Mouse (Mus musculus) right cerebral cortex, adult 2 months (tissue): ENCODE data around the gene Mlec.
"Not testable (repeated sequence)": the region's sequence is repeated elsewhere in the genome, so short reads cannot be mapped to it uniquely, and the experiment has no call there.

ENCODE experiments used
- DNase-seq, 2 experiments: peaks; one replicate each; pipeline ENCODE4 v3.0.0; 2021 to 2022; ENCODE audit warnings: low spot score in 2 of 2

The Mlec gene

DNA sequence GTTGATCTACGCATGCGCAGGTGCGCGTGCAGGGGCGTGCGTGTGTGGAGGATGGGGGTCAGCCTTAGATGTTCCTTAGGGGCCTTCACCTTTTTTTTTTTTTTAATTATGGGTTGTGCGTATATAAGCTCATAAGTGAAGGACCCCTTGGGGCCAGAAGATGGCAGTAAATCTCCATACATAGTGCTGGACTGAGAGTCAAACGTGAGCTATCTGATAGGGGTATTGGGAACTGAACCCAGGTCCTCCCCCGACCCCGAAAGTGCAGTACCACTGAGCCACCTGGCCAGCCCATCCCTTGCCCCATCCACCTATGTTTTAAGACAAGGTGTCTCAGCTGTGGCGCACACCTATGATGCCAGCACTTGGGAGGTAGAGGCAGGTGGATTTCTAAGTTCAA, 21.6 kb upstream of the Mlec start:
- no peak for DNase-seq

DNA sequence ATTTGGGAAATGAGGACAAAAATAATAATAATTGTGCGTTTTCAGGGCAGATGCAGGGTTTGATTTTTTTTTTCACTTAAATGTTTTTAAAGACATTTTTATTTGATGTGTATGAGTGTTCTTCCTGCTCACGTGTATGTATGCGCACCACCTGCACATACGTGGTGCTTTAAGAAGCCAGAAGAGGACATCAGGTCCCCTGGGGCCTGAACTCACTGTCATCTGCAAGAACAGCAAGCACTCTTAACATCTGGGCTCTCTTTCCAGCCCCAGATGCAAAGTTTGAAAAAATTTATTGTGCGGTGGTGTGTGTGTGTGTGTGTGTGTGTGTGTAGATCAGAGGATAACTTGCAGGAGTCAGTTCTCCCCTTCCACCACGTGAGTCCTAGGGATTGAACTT, 19.9 kb upstream of the Mlec start:
- DNase-seq = no peak

DNA sequence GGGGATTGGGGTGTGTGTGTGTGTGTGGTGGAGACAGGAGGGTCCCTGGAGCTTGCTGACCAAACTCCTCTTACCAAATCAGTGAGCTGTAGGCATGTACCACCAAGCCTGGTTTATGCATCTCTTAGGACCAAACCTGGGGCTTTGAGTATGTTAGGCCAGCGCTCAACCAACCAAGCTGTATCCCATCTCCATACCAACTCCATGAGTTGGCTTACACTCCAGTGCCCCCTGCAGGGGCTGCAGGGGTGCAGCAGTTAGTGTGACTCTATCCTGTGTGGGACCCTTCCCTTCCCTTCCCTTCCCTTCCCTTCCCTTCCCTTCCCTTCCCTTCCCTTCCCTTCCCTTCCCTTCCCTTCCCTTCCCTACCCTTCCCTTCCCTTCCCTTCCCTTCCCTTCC, 16.6 kb upstream of the Mlec start:
- no peak for DNase-seq

DNA sequence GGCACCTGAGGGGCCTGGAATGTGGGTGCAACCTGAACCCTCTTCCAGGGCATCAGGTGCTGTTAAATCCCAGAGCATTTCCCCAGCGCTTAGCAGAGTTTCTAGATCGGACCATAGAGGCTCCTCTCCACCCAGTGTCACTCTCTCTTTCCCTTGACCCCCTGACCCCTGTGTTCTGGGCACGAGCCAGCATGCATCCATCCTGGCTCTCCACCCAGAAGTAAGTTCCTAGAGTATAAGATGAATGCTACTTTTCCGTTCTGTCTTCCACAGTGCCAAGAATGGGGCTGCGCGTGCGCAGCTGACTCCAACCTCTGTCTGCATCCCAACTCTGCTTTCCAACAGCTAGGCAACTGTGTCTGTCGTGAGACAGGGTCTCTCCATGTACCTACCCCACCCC, 12.2 kb upstream of the Mlec start:
- no peak for DNase-seq

DNA sequence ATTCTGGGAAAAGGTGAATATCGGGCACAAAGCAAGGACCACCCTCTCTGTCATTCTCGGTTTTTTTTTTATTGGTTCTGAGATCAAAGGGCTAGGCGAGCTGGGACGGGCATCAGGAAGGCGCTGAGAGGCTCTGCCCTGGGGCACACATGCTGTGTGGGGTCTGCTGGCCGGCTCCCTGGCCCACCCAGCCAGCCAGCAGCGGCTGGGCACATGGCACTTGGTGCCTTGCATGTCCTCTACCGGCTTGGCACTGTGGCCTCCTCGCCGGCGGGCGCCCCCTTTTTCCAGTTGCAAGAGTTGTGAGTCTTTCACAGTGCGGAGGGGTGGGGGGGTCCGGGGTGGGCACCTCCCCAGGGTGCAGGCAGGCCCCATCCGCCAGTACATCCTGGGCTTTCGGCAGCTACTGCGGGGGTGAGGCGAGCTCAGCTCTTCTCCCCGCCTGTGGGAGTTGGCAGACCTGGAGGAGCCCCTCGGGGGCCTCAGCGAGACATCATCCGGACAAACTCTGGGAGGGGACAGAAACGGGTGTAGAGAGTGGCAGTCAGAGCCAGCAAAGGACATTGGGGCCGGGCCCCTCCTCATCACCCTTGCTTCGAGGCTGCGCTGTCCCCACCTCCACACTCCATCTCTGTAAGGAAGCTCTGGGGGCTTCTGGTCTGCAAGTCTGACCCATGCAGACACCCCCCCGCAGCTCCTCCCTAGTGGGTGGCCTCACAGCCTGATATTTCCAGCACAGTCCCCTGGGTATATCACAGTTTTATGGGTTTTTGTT, 10.8 kb upstream of the Mlec start:
- DNase-seq = no peak

DNA sequence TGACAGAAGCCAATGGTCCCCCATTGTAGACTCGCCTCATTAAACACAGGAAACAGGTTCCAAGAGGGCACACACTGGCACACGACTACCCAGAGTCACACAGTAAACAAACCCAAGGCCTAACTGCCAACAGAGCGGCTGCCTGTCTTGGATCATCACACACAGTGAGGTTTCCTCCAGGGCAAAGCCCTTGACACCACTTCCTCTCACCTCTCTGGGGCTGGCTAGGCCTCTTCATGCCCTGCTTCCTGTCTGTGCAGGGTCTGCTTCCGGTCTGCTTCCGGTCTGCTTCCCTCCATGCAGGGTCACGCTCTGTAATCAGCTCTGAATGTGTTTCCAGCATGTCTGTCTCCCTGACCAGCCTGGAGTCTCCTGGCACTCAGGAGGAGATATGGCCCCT, 9.4 kb upstream of the Mlec start:
- DNase-seq = no peak

DNA sequence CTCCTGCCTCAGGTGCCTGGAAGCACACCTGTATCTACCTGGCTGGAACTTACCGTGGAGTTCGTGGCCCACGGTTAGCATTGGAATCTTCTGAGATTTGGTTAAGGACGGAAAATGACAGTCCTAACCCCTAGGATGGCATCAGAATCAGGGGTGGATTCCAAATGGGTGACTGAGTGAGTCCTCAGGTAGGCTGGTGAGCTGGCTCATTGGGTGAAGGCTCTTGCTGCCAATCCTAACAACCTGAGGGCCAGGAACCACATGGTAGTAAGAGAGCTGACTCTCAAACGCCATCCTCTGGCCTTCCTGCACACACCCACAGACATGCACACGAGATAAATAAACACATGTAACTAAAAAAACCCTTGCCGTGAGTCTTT, 8.8 kb upstream of the Mlec start:
- no peak for DNase-seq

DNA sequence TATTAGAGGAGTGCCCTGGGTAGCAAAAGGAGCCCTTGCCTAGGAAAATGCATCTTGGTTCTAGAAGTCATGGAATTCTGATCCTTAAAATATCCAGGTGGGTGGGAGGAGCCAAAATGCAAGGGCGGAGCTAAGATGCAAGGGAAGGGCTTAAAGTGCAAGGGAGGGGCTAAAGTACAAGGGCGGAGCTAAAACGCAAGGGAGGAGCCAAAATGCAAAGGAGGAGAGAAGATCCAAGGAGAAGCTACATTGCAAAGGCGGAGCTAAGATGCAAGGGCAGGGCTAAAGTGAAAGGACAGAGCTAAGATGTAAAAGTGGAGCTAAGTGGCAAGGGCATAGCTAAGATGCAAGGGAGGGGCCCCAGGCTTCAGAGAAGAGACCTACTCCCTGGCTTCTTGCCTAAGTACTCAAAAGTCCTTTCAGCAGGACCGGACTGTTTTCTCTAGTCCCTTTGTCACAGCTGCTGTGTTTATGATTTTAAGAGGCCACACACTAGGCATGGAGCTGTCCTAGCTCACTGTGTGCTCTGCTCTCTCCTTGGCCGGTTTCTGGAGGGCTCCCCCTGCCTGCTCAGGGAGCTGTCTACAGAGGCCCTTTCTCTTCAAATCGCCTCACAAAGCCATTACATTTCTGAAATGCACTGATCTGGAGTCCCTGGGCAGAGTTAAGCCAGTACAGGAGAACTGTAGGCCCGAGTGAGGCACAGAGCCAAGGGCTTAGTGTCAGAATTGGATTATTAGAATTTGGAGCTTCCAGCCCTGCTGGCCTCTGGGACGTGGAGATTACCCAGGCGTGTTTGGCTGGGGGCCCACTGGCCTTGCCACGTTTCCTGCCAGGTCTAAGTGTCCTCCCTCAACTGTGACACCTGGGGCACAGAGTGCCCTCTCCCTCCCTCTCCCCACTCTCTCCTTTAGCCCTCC, 8.2 kb upstream of the Mlec start:
- no peak for DNase-seq

DNA sequence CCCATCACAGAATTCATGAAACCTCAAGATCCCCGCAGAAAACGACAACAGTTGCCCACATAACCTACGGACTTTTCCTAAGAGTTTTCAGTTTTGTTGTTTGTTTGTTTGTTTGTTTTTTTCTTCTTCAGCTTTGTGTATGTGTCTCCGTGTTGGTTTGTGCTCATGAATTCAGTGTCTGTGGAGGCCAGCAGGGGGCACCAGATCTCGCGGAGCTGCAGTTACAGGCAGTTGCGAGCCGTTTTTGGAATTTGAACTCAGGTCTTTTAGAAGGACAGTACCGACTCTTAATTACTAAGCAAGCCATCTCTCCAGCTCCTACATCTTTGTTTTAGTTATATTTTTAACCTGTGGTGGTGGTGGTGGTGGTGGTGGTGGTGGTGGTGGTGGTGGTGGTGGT, 7.4 kb upstream of the Mlec start:
- no peak for DNase-seq

DNA sequence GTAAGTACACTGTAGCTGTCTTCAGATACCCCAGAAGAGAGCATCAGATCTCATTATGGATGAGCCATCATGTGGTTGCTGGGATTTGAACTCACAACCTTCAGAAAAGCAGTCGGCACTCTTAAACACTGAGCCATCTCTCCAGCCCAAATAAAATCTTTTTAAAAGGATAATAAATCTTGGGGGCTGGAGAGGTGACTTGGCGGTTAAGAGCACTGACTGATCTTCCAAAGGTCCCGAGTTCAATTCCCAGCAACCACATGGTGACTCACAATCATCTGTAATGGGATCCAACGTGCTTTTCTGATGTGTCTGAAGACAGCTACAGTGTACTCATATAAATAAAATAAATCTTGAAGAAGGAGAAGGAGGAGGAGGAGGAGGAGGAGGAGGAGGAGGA, 6.5 kb upstream of the Mlec start:
- DNase-seq = not testable (repeated sequence)

DNA sequence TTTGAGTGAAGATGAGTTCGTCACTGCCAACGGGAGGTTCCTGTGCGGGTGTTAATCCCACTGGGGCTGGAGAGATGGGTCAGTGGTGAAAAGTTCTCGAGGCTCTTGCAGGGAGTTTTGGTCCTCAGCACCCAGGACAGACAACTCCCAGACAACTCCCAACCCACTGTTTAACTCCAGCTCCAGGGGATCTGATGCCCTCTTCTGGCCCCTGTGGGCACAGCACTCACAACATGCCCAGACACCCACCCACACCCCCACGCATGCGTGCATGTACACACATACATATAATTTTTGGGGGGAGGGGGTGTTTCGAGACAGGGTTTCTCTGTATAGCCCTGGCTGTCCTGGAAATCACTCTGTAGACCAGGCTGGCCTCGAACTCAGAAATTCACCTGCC, 5.6 kb upstream of the Mlec start:
- peak; percentile 64 to 69 for DNase-seq

DNA sequence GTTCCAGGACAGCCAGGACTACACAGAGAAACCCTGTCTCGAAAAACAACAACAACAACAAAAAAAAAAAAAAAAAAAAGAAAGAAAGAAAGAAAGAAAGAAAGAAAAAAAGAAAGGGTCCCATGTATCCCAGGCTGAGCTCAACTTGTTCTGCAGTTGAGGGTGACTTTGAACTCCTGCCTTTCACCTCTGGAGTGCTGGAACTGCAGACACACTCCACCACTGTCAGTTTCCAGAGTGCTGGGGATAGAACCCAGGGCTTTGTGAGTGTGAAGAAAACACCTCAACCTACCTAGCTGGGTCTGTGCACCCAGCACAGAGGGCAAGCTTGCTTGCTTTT, 3.9 kb upstream of the Mlec start:
- DNase-seq = not testable (repeated sequence)

DNA sequence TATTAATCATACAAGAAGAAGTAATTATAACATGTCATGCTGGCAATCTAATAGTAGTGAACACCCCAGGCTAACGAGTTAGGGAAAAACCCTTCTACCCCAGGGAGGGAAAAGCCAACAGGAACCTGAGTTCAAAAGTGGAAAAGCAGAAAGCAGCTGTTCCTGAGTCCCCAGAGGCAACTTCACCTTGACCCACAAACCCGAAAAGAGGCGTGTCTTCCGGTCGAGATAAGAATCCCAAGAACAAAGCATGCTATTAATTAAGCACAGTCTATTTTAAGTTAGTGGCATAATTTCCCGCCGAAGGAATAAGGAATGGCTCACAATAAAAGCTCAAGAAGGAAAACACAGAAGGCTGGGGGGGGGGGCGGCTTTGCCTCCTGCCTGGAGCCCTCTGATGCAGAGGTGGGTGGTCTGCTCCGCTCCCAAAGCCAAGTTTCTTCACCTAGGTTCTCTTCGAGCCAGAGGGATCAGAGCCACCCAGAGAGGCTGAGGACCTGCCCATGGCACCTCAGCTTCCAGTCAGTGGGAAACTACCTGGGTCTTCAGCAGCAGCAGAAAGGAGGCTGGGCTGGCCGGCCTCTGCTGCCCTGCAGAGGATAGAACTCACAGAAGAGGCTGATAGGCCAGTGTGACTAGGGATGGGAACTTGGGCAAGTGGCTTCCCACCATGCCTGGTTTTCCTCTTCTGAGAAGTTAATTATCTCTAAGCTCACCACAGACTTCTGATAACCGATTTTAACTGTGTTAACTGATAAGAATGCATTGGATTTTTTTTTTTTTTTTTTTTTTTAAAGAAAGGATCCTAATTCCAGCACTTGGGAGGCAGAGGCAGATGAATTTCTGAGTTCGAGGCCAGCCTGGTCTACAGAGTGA, 3.3 kb upstream of the Mlec start:
- DNase-seq = no peak

DNA sequence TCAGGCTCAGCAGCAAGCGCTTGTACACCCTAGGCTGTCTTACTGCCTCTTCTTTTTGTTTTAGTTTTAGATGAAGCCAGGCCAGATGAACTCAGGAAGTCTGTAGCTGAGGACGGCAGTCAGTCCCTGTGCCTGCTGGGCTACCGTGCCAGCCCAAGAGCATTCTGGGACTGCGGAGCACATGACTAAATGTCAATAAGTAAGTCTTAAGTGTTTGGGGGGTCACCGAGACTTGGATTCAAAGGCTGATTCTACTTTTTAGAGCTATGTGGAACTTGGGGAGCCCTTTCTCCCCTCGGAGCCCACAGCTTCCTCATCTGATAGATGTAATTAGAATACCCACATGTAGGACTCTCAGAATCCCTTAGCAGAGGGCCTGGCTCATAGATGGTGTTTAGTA, 2.7 kb upstream of the Mlec start:
- DNase-seq = no peak

DNA sequence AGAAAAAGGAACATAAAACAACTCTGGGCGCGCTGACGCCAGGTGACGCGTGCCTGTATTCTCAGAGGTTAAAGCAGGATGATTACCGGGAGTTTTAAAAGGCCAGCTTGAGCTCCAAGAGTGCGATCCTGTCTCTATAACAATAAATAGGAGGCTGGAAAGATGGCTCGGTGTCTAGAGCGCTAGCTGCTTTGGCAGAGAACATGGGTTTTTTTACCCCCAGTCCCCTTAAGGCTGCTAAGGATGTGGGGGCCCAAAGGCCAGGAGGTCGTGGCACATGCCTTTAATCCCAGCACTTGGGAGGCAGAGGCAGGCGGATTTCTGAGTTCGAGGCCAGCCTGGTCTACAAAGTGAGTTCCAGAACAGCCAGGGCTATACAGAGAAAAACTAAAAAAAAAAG, 1.2 kb upstream of the Mlec start:
- DNase-seq = no peak

DNA sequence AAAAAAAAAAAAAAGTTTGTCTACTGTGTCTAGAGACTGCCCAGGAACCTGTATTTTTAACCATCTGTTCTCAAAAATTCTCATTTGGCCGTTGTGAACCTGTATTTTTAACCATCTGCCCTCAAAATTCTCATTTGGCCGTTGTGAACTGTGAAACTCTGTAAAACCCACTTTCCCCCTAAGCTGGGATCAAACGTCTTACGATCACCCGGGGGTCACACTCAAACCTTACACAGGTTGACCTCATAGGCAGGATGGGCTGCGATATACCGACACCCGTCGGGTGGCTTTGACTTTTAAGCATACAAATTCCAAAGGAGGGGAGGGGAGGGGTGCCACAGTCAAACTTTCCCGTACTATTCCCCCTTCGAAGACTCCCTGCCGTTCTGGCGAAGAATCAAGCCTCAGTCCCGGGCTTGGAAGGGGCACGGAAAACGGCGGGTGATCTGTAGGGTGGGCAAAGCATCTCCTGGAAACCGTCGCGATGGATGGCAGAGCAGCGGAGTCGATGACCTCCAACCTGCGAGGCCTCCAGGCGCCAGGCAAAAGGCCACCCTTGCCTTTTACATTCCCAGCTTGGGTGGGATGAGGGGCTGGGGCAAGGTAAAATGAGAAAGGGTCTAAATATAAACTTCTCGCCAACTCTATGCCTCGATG, 918 bp downstream of the Mlec start:
- no peak for DNase-seq

DNA sequence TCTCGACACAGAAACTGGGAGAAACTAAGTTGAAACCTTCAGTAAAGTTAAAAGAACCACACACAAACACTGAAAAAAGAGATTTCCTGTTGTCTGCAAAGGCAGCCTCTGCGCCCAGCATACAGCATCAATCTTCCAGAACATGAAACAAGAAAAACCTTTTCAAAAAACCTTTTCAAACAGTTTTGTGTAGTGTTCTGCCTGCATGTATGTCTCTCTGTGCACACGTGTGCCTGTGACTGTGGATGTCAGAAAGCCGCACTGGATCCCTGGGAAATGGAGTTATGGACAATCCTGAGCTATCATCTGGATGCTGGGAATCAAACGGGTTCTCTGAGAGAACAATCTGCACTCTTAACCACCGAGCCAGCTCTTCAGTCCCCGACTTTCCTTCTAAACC, 1.6 kb downstream of the Mlec start:
- no peak for DNase-seq

DNA sequence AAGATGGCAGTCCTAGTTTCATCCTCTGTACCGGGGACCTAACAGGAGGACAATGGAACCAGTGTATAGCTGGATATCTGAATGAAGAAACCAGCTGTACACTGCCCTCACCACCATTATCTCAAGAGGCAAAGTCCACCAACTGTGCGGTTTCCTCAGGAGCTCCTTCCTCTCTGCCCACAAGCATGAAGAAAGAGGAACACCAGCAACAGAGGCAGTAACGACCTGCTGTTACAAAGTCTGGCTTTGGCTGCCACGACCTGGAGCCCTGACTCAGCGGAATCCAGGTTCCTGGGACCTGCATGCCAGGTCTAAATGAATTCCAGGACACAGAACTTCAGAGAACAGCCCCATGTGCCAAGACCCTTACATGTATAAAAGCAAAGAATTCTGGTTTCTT, 2.1 kb downstream of the Mlec start:
- DNase-seq = no peak

DNA sequence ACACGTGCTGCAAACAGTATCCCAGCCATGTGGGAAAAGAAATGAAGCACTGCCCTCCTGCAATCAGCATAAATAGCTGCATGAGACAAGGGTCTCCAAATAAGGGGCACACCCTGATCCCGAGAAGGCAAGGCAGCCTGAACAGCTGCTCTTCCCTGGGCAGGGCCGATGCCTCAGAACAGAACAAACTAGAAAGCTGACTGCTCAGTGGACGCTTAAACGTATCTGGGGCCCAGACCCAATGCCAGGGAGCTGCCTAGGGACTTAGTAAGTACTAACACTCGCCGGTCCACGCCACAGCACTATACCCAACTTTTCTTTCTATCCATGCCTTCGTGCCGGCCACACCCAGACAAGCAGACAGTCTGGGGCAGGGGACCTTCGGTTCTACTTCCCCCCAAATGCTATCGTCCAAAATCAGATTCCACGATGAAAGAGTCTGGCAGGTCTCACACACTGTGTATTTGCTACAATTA, 2.8 kb downstream of the Mlec start:
- DNase-seq = no peak

DNA sequence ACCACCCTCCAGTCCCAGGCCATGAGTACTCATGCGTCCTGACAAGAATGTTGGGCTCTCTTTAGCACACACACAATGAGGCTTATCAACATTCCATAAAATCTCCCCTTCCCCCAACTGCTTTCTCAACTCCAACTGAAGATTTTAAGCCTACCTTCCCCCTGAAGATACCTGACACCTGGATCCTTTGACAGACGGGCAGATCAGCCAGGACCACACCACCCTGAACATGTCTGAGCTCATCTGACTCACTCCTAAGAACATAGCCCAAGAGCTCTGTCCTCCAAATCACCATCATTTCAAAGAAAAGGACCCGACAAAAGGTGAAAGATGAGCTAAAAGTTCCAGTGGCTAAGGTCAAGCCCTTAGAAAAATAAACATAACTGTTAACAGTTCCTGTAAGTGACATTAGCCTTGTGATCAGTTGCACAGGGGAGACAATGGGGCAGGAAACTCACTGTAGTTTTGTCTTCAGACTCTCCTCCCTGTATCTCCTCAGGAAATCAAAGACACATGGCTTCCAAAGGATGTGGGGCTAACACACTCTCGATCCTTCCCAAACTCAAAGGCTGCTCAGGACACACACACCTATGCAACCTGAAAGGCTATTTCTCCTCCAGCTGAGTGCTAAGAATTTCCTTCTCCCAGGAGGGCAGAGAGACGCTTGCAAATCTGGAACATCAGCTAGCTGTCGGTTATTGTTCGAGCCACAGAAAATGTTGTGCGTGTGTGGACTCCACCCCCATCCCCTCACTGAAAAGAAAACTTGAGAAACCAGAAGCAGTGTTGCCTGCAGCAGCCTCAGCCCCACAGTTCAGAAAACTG, 5.6 kb downstream of the Mlec start:
- DNase-seq = no peak

DNA sequence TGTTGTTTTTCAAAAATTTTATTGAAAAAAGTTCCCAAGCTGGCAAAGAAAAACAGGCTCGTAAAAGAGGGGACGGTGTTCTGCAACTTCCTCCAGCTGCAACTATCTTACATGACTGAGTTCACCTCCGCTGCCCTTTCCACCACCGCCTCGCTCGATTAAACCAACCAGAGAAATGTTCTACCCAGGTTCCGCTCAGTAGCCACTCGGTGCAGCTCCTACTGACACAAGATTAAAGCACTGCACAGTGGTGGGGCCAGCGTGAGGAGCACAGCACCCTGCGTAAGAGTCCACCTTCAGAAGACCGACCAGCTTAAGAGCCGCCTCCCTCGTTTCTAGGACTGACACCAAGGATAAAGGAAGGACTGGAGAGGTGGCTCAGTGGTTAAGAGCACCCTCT, 6.5 kb downstream of the Mlec start:
- no peak for DNase-seq
